Mouse (Mus musculus) megakaryocyte, embryonic 14.5 days (primary cell): ENCODE results near the gene Apbb1.

Experiments
- FLI1 ChIP-seq: IDR thresholded peaks from 2 replicates; pipeline ENCODE4 v1.6.1; 2012; ENCODE audit warnings: low read length, inconsistent platforms, mixed read lengths
- GATA1 ChIP-seq: IDR thresholded peaks from 3 replicates; pipeline ENCODE4 v1.6.1; 2012; ENCODE audit warnings: mixed read lengths, low read length, inconsistent platforms, borderline replicate concordance

GRCm38 (mm10) chr7:105553456-105554211 is 27.8 kb downstream of the Apbb1 start:
- no peak for TF ChIP-seq GATA1
- TF ChIP-seq FLI1 = no peak
